Mouse (Mus musculus) liver, embryonic 13.5 days (tissue): ENCODE results near the gene Ift74. TPM values are rescaled to one million over a fixed set of nuclear protein-coding genes. Genes with fewer than 3 reads are reported as not detected.

Experiments used
- microRNA counts: library from miRNA; unstranded; fragments of <30 nt; microRNA quantifications from one replicate; lab custom pipeline; 2016
- microRNA-seq: library from miRNA; unstranded; fragments of <30 nt; microRNA quantifications from one replicate; pipeline ENCODE4, GENCODE M21; 2016
- polyA plus RNA-seq: library from polyadenylated mRNA; unstranded; fragments of >200 nt; fragmentation: Nextera tagmentation; extraction: Ambion mirVana; gene quantifications from 2 replicates; pipeline ENCODE4 v1.2.1, GENCODE M21; 2015

Ift74 gene
- polyA plus RNA-seq, 1 experiment from 2014 or later, result 4.3 TPM

MicroRNAs within 50 kb of the gene (microRNA counts, 519-probe panel; counts per million panel counts)
- microRNA mmu-miR-872 (lab: Ali Mortazavi, UCI), result 3,238 counts per million, percentile 20 among the panel's probes with 10 or more counts

Small RNA genes within 50 kb of the gene (microRNA-seq; reads per million reads assigned to microRNA genes)
- 1,126 reads per million, percentile 76 among the genes with 10 or more reads in this experiment for gene Mir872

Other genes with a start within 250 kb of the Ift74 start
- 0.21 TPM in 1 of 2 replicates, not detected in the other for gene Gm10306, start 57.9 kb upstream of the Ift74 start, polyA plus RNA-seq
- gene Caap1, start 57.7 kb upstream of the Ift74 start, polyA plus RNA-seq, result 11.8 and 15.7 TPM in 2 replicates
- 41.7 and 47.8 TPM in 2 replicates for gene Plaa, start 11.2 kb upstream of the Ift74 start, polyA plus RNA-seq
- 0.10 and 0.14 TPM in 2 replicates for gene Lrrc19, start 35.7 kb downstream of the Ift74 start, polyA plus RNA-seq
- gene Tek, start 124.8 kb downstream of the Ift74 start, polyA plus RNA-seq, result 4.3 and 6.1 TPM in 2 replicates